Mouse (Mus musculus): ENCODE data around the gene Tas2r126. TPM values are rescaled to one million over a fixed set of nuclear protein-coding genes. Genes with fewer than 3 reads are reported as not detected.

The Tas2r126 gene
- total and polyA plus RNA-seq, 2 experiments from 2014 or later: not detected

DNA sequence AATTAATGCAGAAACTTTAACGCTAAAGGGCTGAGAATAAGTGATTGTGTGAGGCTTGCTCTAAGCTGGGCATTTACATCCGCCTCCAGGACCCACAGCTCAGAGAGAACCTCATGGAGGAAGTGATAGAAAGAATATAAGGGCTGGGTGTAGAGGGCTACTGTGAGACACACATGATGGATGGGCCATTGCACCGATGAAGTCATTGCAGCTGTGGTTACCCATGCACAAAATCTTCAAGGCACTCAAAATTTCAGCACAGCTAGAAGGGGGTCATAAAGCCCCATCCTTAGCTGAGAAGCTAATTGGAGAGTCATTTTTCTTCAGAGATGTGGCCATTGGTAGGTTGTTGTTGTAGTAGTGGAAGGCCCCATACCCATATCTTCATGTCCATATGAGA lies 36.0 kb upstream of the Tas2r126 start:
- no peak overlapping the region for H3K4me2 ChIP-seq (ENCODE audit: low read depth, low read length)
- H3K9me3 ChIP-seq (replicated peaks; ENCODE audit: control insufficient read depth, low read length): no peaks in the 10 kb centered on the region
- no peaks in the 10 kb centered on the region for H3K27me3 ChIP-seq (ENCODE audit: control insufficient read depth, insufficient read depth, low read length)
- no peak overlapping the region for H3K4me3 ChIP-seq (ENCODE audit: low read depth, low read length)
- ATAC-seq (ENCODE audit: insufficient read depth, low read depth): no peak
- H3K4me1 ChIP-seq (ENCODE audit: control insufficient read depth, insufficient read depth): no peaks in the 10 kb centered on the region
- H3K27ac ChIP-seq (ENCODE audit: low read depth): no peak overlapping the region
- 80% methylated on average over 3 of the region's 3 CpGs for WGBS
- H3K36me3 ChIP-seq (replicated peaks; ENCODE audit: control insufficient read depth, insufficient read depth, low read length): no peaks in the 10 kb centered on the region
- no peak overlapping the region for H3K9ac ChIP-seq (replicated peaks; ENCODE audit: low read depth, low read length)
- TF ChIP-seq CTCF (IDR thresholded peaks at IDR 0.05; ENCODE audit: low read depth) (no peak), EP300 (IDR thresholded peaks at IDR 0.05; ENCODE audit: low read depth) (no peak)
- no peak for DNase-seq (ENCODE audit: low spot score)

- H3K4me1 ChIP-seq (ENCODE audit: control insufficient read depth, insufficient read depth): no peaks in the 10 kb centered on the region
- H3K27ac ChIP-seq (ENCODE audit: low read depth): no peak overlapping the region
- no peak overlapping the region for H3K4me3 ChIP-seq (ENCODE audit: low read depth, low read length)
- no peaks in the 10 kb centered on the region for H3K36me3 ChIP-seq (replicated peaks; ENCODE audit: control insufficient read depth, insufficient read depth, low read length)
- DNase-seq (ENCODE audit: low spot score) (no peak), ATAC-seq (ENCODE audit: insufficient read depth, low read depth) (no peak)
- no peaks in the 10 kb centered on the region for H3K27me3 ChIP-seq (ENCODE audit: control insufficient read depth, insufficient read depth, low read length)
- H3K9me3 ChIP-seq (replicated peaks; ENCODE audit: control insufficient read depth, low read length): no peaks in the 10 kb centered on the region
- H3K9ac ChIP-seq (replicated peaks; ENCODE audit: low read depth, low read length): no peak overlapping the region
- H3K4me2 ChIP-seq (ENCODE audit: low read depth, low read length): no peak overlapping the region
- WGBS: 95% methylated on average over 1 of the region's 1 CpGs
- TF ChIP-seq EP300 (IDR thresholded peaks at IDR 0.05; ENCODE audit: low read depth): no peak
- TF ChIP-seq CTCF (IDR thresholded peaks at IDR 0.05; ENCODE audit: low read depth): no peak
These were observed 35.3 kb upstream of the Tas2r126 start for GRCm38 (mm10) chr6:42398998-42399397.

- Histone ChIP-seq H3K4me2 (ENCODE audit: low read depth, low read length) (no peak within 1 kb of the TSS), H3K9me3 (replicated peaks; ENCODE audit: control insufficient read depth, low read length) (no peaks in the 10 kb centered on the region), H3K4me1 (ENCODE audit: control insufficient read depth, insufficient read depth) (no peaks in the 10 kb centered on the region), H3K4me3 (ENCODE audit: low read depth, low read length) (no peak within 1 kb of the TSS), H3K36me3 (replicated peaks; ENCODE audit: control insufficient read depth, insufficient read depth, low read length) (no peaks in the 10 kb centered on the region), H3K9ac (replicated peaks; ENCODE audit: low read depth, low read length) (no peak within 1 kb of the TSS), H3K27ac (ENCODE audit: low read depth) (no peak within 1 kb of the TSS), H3K27me3 (ENCODE audit: control insufficient read depth, insufficient read depth, low read length) (no peaks in the 10 kb centered on the region)
- ATAC-seq (ENCODE audit: insufficient read depth, low read depth) (no peak), DNase-seq (ENCODE audit: low spot score) (no peak)
- WGBS: 94% methylated on average over 1 of the region's 1 CpGs
- TF ChIP-seq CTCF (IDR thresholded peaks at IDR 0.05; ENCODE audit: low read depth) (no peak), EP300 (IDR thresholded peaks at IDR 0.05; ENCODE audit: low read depth) (no peak)
These were observed 34.4 kb upstream of the Tas2r126 start, which contains the start of gene Tas2r143 for GRCm38 (mm10) chr6:42399938-42400337. Gene Tas2r143, plus strand, starts transcription at chr6:42400238.

GRCm38 (mm10) chr6:42405134-42405533 lies 29.2 kb upstream of the Tas2r126 start, which contains the start of gene Tas2r135:
Gene Tas2r135, plus strand, starts transcription at chr6:42405434.
- Histone ChIP-seq H3K9ac (replicated peaks; ENCODE audit: low read depth, low read length) (no peak within 1 kb of the TSS), H3K4me2 (ENCODE audit: low read depth, low read length) (no peak within 1 kb of the TSS), H3K27me3 (ENCODE audit: control insufficient read depth, insufficient read depth, low read length) (no peaks in the 10 kb centered on the region), H3K4me1 (ENCODE audit: control insufficient read depth, insufficient read depth) (no peaks in the 10 kb centered on the region), H3K36me3 (replicated peaks; ENCODE audit: control insufficient read depth, insufficient read depth, low read length) (no peaks in the 10 kb centered on the region), H3K9me3 (replicated peaks; ENCODE audit: control insufficient read depth, low read length) (no peaks in the 10 kb centered on the region), H3K4me3 (ENCODE audit: low read depth, low read length) (no peak within 1 kb of the TSS), H3K27ac (ENCODE audit: low read depth) (no peak within 1 kb of the TSS)
- ATAC-seq (ENCODE audit: insufficient read depth, low read depth) (no peak), DNase-seq (ENCODE audit: low spot score) (no peak)
- TF ChIP-seq CTCF (IDR thresholded peaks at IDR 0.05; ENCODE audit: low read depth): no peak
- no peak for TF ChIP-seq EP300 (IDR thresholded peaks at IDR 0.05; ENCODE audit: low read depth)
- WGBS: 74% methylated on average over 2 of the region's 2 CpGs

- TF ChIP-seq EP300 (IDR thresholded peaks at IDR 0.05; ENCODE audit: low read depth) (no peak), CTCF (IDR thresholded peaks at IDR 0.05; ENCODE audit: low read depth) (no peak)
- 84% methylated on average over 2 of the region's 2 CpGs for WGBS
These were observed 14.9 kb upstream of the Tas2r126 start for GRCm38 (mm10) chr6:42419443-42419842.

DNA sequence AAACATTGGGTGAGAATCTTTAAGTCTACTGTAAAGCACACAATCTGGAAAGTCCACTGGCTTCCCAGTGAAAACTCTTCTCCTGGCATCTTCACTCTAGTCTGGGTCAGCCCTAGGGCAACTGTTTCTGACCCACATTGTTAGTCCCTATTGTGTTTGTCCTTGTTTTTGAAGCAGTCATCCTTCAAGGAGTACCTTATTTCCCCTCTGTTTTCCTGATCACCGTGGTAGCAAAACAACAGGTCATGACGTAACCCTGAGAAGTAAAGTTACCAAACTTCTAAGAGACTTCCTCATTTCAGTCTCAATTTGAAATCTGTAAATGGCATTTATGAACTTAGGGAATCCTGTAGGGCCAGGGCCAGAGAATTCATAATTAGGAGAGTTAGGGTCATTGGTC lies 12.9 kb upstream of the Tas2r126 start:
- no peaks in the 10 kb centered on the region for H3K4me1 ChIP-seq (ENCODE audit: control insufficient read depth, insufficient read depth)
- H3K27ac ChIP-seq (ENCODE audit: low read depth): no peak overlapping the region
- DNase-seq (ENCODE audit: low spot score): no peak
- TF ChIP-seq CTCF (IDR thresholded peaks at IDR 0.05; ENCODE audit: low read depth) (no peak), EP300 (IDR thresholded peaks at IDR 0.05; ENCODE audit: low read depth) (no peak)
- 74% methylated on average over 2 of the region's 2 CpGs for WGBS
- no peaks in the 10 kb centered on the region for H3K36me3 ChIP-seq (replicated peaks; ENCODE audit: control insufficient read depth, insufficient read depth, low read length)
- H3K9me3 ChIP-seq (replicated peaks; ENCODE audit: control insufficient read depth, low read length): no peaks in the 10 kb centered on the region
- no peak overlapping the region for H3K9ac ChIP-seq (replicated peaks; ENCODE audit: low read depth, low read length)
- no peaks in the 10 kb centered on the region for H3K27me3 ChIP-seq (ENCODE audit: control insufficient read depth, insufficient read depth, low read length)
- no peak overlapping the region for H3K4me2 ChIP-seq (ENCODE audit: low read depth, low read length)
- H3K4me3 ChIP-seq (ENCODE audit: low read depth, low read length): no peak overlapping the region
- no peak for ATAC-seq (ENCODE audit: insufficient read depth, low read depth)

More at GRCm38 (mm10) chr6:42419443-42419842, 14.9 kb upstream of the Tas2r126 start:
- Histone ChIP-seq H3K4me2 (ENCODE audit: low read depth, low read length) (no peak overlapping the region), H3K36me3 (replicated peaks; ENCODE audit: control insufficient read depth, insufficient read depth, low read length) (no peaks in the 10 kb centered on the region), H3K9me3 (replicated peaks; ENCODE audit: control insufficient read depth, low read length) (no peaks in the 10 kb centered on the region), H3K4me3 (ENCODE audit: low read depth, low read length) (no peak overlapping the region), H3K9ac (replicated peaks; ENCODE audit: low read depth, low read length) (no peak overlapping the region), H3K4me1 (ENCODE audit: control insufficient read depth, insufficient read depth) (no peaks in the 10 kb centered on the region), H3K27ac (ENCODE audit: low read depth) (no peak overlapping the region), H3K27me3 (ENCODE audit: control insufficient read depth, insufficient read depth, low read length) (no peaks in the 10 kb centered on the region)
- DNase-seq (ENCODE audit: low spot score) (no peak), ATAC-seq (ENCODE audit: insufficient read depth, low read depth) (no peak)

Data from heart, postnatal 0 days (tissue).